Mouse (Mus musculus): ENCODE data around the gene Scn3b. TPM values are rescaled to one million over a fixed set of nuclear protein-coding genes. Genes with fewer than 3 reads are reported as not detected.

Scn3b gene
- polyA plus RNA-seq, 1 experiment, result 0.38 TPM

- no peak overlapping the region for H3K4me3 ChIP-seq (ENCODE audit: insufficient read depth, low read depth, low read length)
- no peak for TF ChIP-seq POLR2A (IDR thresholded peaks at IDR 0.05; ENCODE audit: low read depth, low read length)
- TF ChIP-seq CTCF (conservative IDR thresholded peaks at IDR 0.05; ENCODE audit: insufficient read depth, insufficient read length, low read depth, low read length), result no peak
- no peaks in the 10 kb centered on the region for H3K4me1 ChIP-seq (ENCODE audit: control insufficient read depth, insufficient read depth, low read length)
- H3K36me3 ChIP-seq (ENCODE audit: control insufficient read depth, insufficient read depth, low read length), result no peaks in the 10 kb centered on the region
- H3K27ac ChIP-seq (ENCODE audit: insufficient read depth, low read depth, low read length), result no peak overlapping the region
- 0 out of 2 replicates have a peak, but pooled peaks cover 2% of the 10 kb centered on the region for H3K27me3 ChIP-seq (replicated peaks; ENCODE audit: control insufficient read depth, insufficient read depth, low read length)
- 6% methylated on average over 4 of the region's 4 CpGs for WGBS
- DNase-seq, result no peak
These were observed 292 bp upstream of the Scn3b start for GRCm38 (mm10) chr9:40268748-40269102.

DNA sequence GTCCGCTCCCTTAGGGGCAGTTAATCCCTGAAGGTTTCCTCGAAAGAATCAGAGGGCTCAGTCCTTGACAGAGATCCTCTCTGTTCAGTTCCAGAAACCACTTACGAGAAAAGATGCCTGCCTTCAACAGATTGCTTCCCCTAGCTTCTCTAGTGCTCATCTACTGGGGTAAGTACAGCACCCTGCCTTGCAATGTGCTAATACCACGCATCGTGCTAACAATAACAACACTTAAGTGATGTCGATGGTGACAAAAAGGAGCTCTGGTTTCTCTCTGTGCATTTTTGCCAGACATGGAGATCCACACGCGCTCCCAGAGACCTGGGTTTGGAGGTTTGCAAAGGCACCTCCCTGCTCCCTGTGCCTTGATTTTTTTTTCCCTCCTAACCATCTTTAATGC is 863 bp downstream of the Scn3b start:
- H3K27me3 ChIP-seq (replicated peaks; ENCODE audit: control insufficient read depth, insufficient read depth, low read length), result 0 out of 2 replicates have a peak, but pooled peaks cover 2% of the 10 kb centered on the region
- DNase-seq, result no peak
- H3K4me1 ChIP-seq (ENCODE audit: control insufficient read depth, insufficient read depth, low read length), result no peaks in the 10 kb centered on the region
- H3K36me3 ChIP-seq (ENCODE audit: control insufficient read depth, insufficient read depth, low read length), result no peaks in the 10 kb centered on the region
- TF ChIP-seq POLR2A (IDR thresholded peaks at IDR 0.05; ENCODE audit: low read depth, low read length) (no peak), CTCF (conservative IDR thresholded peaks at IDR 0.05; ENCODE audit: insufficient read depth, insufficient read length, low read depth, low read length) (no peak)
- 28% methylated on average over 8 of the region's 8 CpGs for WGBS
- no peak overlapping the region for H3K4me3 ChIP-seq (ENCODE audit: insufficient read depth, low read depth, low read length)
- H3K27ac ChIP-seq (ENCODE audit: insufficient read depth, low read depth, low read length), result no peak overlapping the region

- no peak overlapping the region for H3K27ac ChIP-seq (ENCODE audit: insufficient read depth, low read depth, low read length)
- TF ChIP-seq CTCF (conservative IDR thresholded peaks at IDR 0.05; ENCODE audit: insufficient read depth, insufficient read length, low read depth, low read length), result no peak
- H3K4me1 ChIP-seq (ENCODE audit: control insufficient read depth, insufficient read depth, low read length), result no peaks in the 10 kb centered on the region
- H3K4me3 ChIP-seq (ENCODE audit: insufficient read depth, low read depth, low read length), result no peak overlapping the region
- H3K27me3 ChIP-seq (replicated peaks; ENCODE audit: control insufficient read depth, insufficient read depth, low read length), result 0 out of 2 replicates have a peak, but pooled peaks cover 2% of the 10 kb centered on the region
- 65% methylated on average over 3 of the region's 3 CpGs for WGBS
- no peak for DNase-seq
- no peaks in the 10 kb centered on the region for H3K36me3 ChIP-seq (ENCODE audit: control insufficient read depth, insufficient read depth, low read length)
These were observed 2.1 kb downstream of the Scn3b start for GRCm38 (mm10) chr9:40271075-40271474.

GRCm38 (mm10) chr9:40272822-40273221 is 3.8 kb downstream of the Scn3b start:
- Histone ChIP-seq H3K4me3 (ENCODE audit: insufficient read depth, low read depth, low read length) (no peak overlapping the region), H3K36me3 (ENCODE audit: control insufficient read depth, insufficient read depth, low read length) (no peaks in the 10 kb centered on the region), H3K27me3 (replicated peaks; ENCODE audit: control insufficient read depth, insufficient read depth, low read length) (0 out of 2 replicates have a peak, but pooled peaks cover 2% of the 10 kb centered on the region), H3K27ac (ENCODE audit: insufficient read depth, low read depth, low read length) (no peak overlapping the region), H3K4me1 (ENCODE audit: control insufficient read depth, insufficient read depth, low read length) (no peaks in the 10 kb centered on the region)
- WGBS, result 78% methylated on average over 7 of the region's 7 CpGs
- no peak for DNase-seq
- no peak for TF ChIP-seq POLR2A (IDR thresholded peaks at IDR 0.05; ENCODE audit: low read depth, low read length)
- no peak for TF ChIP-seq CTCF (conservative IDR thresholded peaks at IDR 0.05; ENCODE audit: insufficient read depth, insufficient read length, low read depth, low read length)

GRCm38 (mm10) chr9:40275904-40276303 is 6.9 kb downstream of the Scn3b start:
- Histone ChIP-seq H3K4me3 (ENCODE audit: insufficient read depth, low read depth, low read length) (no peak overlapping the region), H3K27me3 (replicated peaks; ENCODE audit: control insufficient read depth, insufficient read depth, low read length) (no peaks in the 10 kb centered on the region), H3K4me1 (ENCODE audit: control insufficient read depth, insufficient read depth, low read length) (no peaks in the 10 kb centered on the region), H3K36me3 (ENCODE audit: control insufficient read depth, insufficient read depth, low read length) (no peaks in the 10 kb centered on the region), H3K27ac (ENCODE audit: insufficient read depth, low read depth, low read length) (no peak overlapping the region)
- WGBS, result 78% methylated on average over 5 of the region's 5 CpGs
- no peak for DNase-seq
- no peak for TF ChIP-seq POLR2A (IDR thresholded peaks at IDR 0.05; ENCODE audit: low read depth, low read length)
- TF ChIP-seq CTCF (conservative IDR thresholded peaks at IDR 0.05; ENCODE audit: insufficient read depth, insufficient read length, low read depth, low read length), result no peak

DNA sequence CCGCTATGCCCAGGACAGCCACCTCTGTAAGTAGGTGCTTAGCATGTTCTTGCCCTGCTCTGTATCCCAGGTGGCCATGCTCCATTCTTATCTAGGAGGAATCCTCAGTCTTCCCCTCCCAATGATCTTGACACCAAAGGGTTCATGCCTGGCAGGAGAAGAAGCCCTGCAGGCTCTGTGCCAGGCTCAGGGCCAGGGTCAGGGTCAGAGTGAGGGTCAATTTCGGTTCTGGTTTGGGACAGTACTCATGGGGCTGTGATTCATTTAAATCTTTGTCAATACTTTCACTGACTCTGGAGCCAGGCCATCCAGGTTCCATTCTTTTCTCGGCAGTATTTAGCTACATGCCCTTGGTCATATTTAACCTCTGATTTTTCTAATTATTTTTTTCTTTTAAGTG is 8.7 kb downstream of the Scn3b start:
- no peak for DNase-seq
- TF ChIP-seq CTCF (conservative IDR thresholded peaks at IDR 0.05; ENCODE audit: insufficient read depth, insufficient read length, low read depth, low read length) (no peak), POLR2A (IDR thresholded peaks at IDR 0.05; ENCODE audit: low read depth, low read length) (no peak)
- 72% methylated on average over 3 of the region's 3 CpGs for WGBS
- no peaks in the 10 kb centered on the region for H3K27me3 ChIP-seq (replicated peaks; ENCODE audit: control insufficient read depth, insufficient read depth, low read length)
- no peaks in the 10 kb centered on the region for H3K4me1 ChIP-seq (ENCODE audit: control insufficient read depth, insufficient read depth, low read length)
- H3K36me3 ChIP-seq (ENCODE audit: control insufficient read depth, insufficient read depth, low read length), result no peaks in the 10 kb centered on the region
- H3K27ac ChIP-seq (ENCODE audit: insufficient read depth, low read depth, low read length), result no peak overlapping the region
- no peak overlapping the region for H3K4me3 ChIP-seq (ENCODE audit: insufficient read depth, low read depth, low read length)

DNA sequence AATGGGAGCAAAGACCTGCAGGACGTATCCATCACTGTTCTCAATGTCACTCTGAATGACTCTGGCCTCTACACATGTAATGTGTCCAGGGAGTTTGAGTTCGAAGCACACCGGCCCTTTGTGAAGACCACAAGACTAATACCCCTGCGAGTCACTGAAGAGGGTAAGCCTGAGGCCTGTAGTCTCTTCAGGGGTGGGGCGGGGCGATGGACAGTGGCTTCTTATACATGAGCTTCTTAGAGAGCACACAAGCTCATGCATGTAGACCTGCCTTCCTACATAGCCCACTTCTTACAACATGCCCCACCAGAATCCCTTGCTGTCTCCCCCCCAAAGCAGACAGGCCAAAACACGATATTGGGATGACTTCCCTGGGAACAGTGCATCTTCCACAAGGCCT is 10.4 kb downstream of the Scn3b start:
- H3K27ac ChIP-seq (ENCODE audit: insufficient read depth, low read depth, low read length), result no peak overlapping the region
- DNase-seq, result no peak
- no peak for TF ChIP-seq POLR2A (IDR thresholded peaks at IDR 0.05; ENCODE audit: low read depth, low read length)
- no peak for TF ChIP-seq CTCF (conservative IDR thresholded peaks at IDR 0.05; ENCODE audit: insufficient read depth, insufficient read length, low read depth, low read length)
- 94% methylated on average over 7 of the region's 7 CpGs for WGBS
- no peaks in the 10 kb centered on the region for H3K36me3 ChIP-seq (ENCODE audit: control insufficient read depth, insufficient read depth, low read length)
- no peaks in the 10 kb centered on the region for H3K27me3 ChIP-seq (replicated peaks; ENCODE audit: control insufficient read depth, insufficient read depth, low read length)
- H3K4me1 ChIP-seq (ENCODE audit: control insufficient read depth, insufficient read depth, low read length), result no peaks in the 10 kb centered on the region
- no peak overlapping the region for H3K4me3 ChIP-seq (ENCODE audit: insufficient read depth, low read depth, low read length)

- no peaks in the 10 kb centered on the region for H3K27me3 ChIP-seq (replicated peaks; ENCODE audit: control insufficient read depth, insufficient read depth, low read length)
- no peaks in the 10 kb centered on the region for H3K4me1 ChIP-seq (ENCODE audit: control insufficient read depth, insufficient read depth, low read length)
- no peak overlapping the region for H3K4me3 ChIP-seq (ENCODE audit: insufficient read depth, low read depth, low read length)
- TF ChIP-seq CTCF (conservative IDR thresholded peaks at IDR 0.05; ENCODE audit: insufficient read depth, insufficient read length, low read depth, low read length) (no peak), POLR2A (IDR thresholded peaks at IDR 0.05; ENCODE audit: low read depth, low read length) (no peak)
- no peak for DNase-seq
- WGBS, result 85% methylated on average over 7 of the region's 7 CpGs
- H3K27ac ChIP-seq (ENCODE audit: insufficient read depth, low read depth, low read length), result no peak overlapping the region
- H3K36me3 ChIP-seq (ENCODE audit: control insufficient read depth, insufficient read depth, low read length), result no peaks in the 10 kb centered on the region
These were observed 14.0 kb downstream of the Scn3b start for GRCm38 (mm10) chr9:40282968-40283367.

Measured in kidney, adult 2 months (tissue).